Mouse (Mus musculus) kidney, embryonic 16.5 days (tissue): ENCODE results near the gene Fcrla. TPM values are rescaled to one million over a fixed set of nuclear protein-coding genes. Genes with fewer than 3 reads are reported as not detected.
"Not testable (repeated sequence)": the region's sequence is repeated elsewhere in the genome, so short reads cannot be mapped to it uniquely, and the experiment has no call there.

Experiments used
- ATAC-seq: fragments of 200-750 bp; cut with Nextera tagmentation; 2 replicates; pipeline ENCODE4 v1.8.0; 2017; ENCODE audit warnings: moderate TSS enrichment; ENCODE audit not compliant: low FRiP score, low TSS enrichment
- H3K27ac ChIP-seq: fragments of 300-500 bp; sonication (generic); 2 replicates; pipeline ENCODE4 v1.5.1; 2014; ENCODE audit warnings: low read length
- H3K27me3 ChIP-seq: fragments of 300-500 bp; sonication (generic); 2 replicates; pipeline ENCODE4 v1.6.1; 2014; ENCODE audit warnings: low read length, control low read depth, mixed read lengths; ENCODE audit not compliant: insufficient read depth
- H3K36me3 ChIP-seq: fragments of 300-500 bp; sonication (generic); 2 replicates; pipeline ENCODE4 v1.6.1; 2014; ENCODE audit warnings: low read length, control low read depth, mixed read lengths; ENCODE audit not compliant: insufficient read depth
- H3K4me1 ChIP-seq: fragments of 300-500 bp; sonication (generic); 2 replicates; pipeline ENCODE4 v1.6.1; 2014; ENCODE audit warnings: low read length, control low read depth, mixed read lengths; ENCODE audit not compliant: insufficient read depth
- H3K4me2 ChIP-seq: fragments of 300-500 bp; sonication (generic); replicated peaks from 2 replicates; pipeline ENCODE4 v1.6.1; 2014; ENCODE audit warnings: low read depth, low read length
- H3K4me3 ChIP-seq: fragments of 300-500 bp; sonication (generic); 2 replicates; pipeline ENCODE4 v1.5.1; 2014; ENCODE audit warnings: mild to moderate bottlenecking, low read length
- H3K9ac ChIP-seq: fragments of 300-500 bp; sonication (generic); replicated peaks from 2 replicates; pipeline ENCODE4 v1.6.1; 2014; ENCODE audit warnings: low read length
- H3K9me3 ChIP-seq: fragments of 300-500 bp; sonication (generic); 2 replicates; pipeline ENCODE4 v1.6.1; 2016; ENCODE audit warnings: low read length, control low read depth
- WGBS: fragments of 180-500 bp; shearing (Covaris S2); extraction: QIAGEN DNeasy Blood & Tissue Kit; methylation state at CpG from one replicate; pipeline ENCODE4 v1.1.7; 2014; 5-methylcytosine and 5-hydroxymethylcytosine counted together
- polyA plus RNA-seq: library from polyadenylated mRNA; unstranded; fragments of >200 nt; fragmentation: Nextera tagmentation; extraction: Ambion mirVana; gene quantifications from 2 replicates; pipeline ENCODE4 v1.2.1, GENCODE M21; 2015

The Fcrla gene
- polyA plus RNA-seq, 1 experiment from 2014 or later: not detected

DNA sequence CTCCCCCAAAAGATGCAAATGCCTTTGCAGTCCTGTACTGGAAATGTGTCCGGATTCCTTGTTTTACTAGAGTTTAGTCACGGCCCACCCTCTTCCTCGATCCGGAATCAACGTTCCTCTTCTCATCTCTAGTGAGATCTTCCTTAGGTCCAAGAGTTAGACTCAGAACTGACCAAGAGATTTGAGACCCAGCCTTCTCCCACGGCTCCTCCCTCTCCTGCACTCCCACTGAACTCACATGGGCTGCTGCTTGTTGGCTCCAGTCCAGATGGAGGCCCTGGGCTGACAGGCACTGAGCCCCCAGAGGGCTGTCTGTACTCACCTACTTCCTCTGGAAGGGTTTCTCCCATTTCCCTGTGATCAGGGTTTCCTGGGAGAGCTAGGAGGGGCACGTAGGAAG lies 35.7 kb upstream of the Fcrla start:
- Histone ChIP-seq H3K27ac (no peak overlapping the region), H3K4me3 (no peak overlapping the region), H3K4me1 (peaks cover 13% of the 10 kb centered on the region; the same call in 1 of the 2 replicates), H3K9ac (no peak overlapping the region), H3K36me3 (no peaks in the 10 kb centered on the region), H3K4me2 (no peak overlapping the region), H3K9me3 (no peaks in the 10 kb centered on the region), H3K27me3 (no peaks in the 10 kb centered on the region)
- WGBS: 57% methylated on average over 7 of the region's 7 CpGs
- ATAC-seq: peak; percentile 65; the same call in 1 of the 2 replicates

DNA sequence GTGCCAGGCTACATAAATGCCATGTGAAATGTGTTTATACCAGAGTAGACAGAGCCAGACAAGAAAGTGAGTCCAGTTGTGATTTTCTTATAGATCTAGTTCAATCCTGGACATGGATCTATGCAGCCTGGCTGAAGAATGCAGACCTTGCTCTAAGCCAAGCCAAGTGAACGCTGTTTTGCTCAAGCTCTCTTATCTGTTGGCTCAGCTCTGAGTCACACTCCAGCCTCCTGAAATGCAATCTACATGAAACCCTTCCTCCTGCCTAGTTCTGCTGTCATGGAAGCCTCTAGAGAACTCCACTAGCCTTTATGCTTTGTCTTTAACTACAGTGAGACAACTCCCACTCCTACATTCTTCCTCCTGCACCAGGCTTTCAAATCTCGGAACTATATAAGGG lies 34.9 kb upstream of the Fcrla start:
- H3K27me3 ChIP-seq: no peaks in the 10 kb centered on the region
- 53% methylated on average over 2 of the region's 2 CpGs for WGBS
- no peaks in the 10 kb centered on the region for H3K36me3 ChIP-seq
- H3K4me3 ChIP-seq: no peak overlapping the region
- no peak overlapping the region for H3K27ac ChIP-seq
- H3K4me1 ChIP-seq: peaks cover 13% of the 10 kb centered on the region; the same call in 1 of the 2 replicates
- no peak overlapping the region for H3K9ac ChIP-seq
- no peaks in the 10 kb centered on the region for H3K9me3 ChIP-seq
- H3K4me2 ChIP-seq: no peak overlapping the region
- ATAC-seq: no peak

DNA sequence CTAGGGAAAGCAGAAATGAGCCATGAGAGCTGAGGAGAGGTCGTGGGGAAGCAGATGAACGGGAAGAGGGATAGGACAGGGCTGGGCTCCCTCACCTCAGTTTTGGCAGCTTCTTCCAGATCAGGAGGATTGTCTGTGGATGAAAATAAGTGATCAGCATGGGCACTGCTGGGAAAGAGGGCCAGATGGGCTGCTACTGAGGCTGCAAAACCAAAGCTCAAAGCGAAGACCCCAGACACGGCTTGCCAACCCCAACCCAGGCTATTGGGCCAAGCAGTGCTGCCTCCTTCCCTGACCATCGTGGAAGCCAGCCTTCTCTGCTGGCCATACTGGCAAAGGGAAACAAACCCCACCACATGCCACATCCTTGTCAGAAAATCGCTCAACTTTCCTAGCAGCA lies 33.7 kb upstream of the Fcrla start:
- Histone ChIP-seq H3K9ac (no peak overlapping the region), H3K27ac (no peak overlapping the region), H3K4me2 (no peak overlapping the region), H3K4me1 (peaks cover 13% of the 10 kb centered on the region; the same call in 1 of the 2 replicates), H3K36me3 (no peaks in the 10 kb centered on the region), H3K4me3 (no peak overlapping the region), H3K9me3 (no peaks in the 10 kb centered on the region), H3K27me3 (no peaks in the 10 kb centered on the region)
- no peak for ATAC-seq
- 79% methylated on average over 6 of the region's 6 CpGs for WGBS

DNA sequence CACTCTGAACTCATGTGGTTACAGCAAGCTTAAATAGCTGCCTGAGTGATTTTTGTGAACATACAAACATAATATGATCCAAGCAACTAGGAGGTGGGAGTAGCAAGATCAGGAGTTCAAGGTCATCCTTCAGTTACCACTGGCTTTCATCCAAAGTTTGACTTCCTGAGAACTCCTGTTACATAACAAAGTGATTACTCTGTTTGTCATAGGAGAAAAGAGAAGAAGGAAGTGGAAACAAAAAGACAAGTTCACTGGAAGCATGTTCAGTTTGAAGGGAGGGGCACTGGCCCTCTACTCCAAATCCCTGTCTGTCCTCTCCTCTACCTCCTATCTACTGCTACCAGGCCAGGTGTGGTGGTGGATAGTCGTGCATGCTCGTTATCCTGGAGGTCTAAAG lies 32.4 kb upstream of the Fcrla start:
- 55% methylated on average over 2 of the region's 2 CpGs for WGBS
- Histone ChIP-seq H3K4me2 (no peak overlapping the region), H3K27ac (no peak overlapping the region), H3K4me3 (no peak overlapping the region), H3K36me3 (no peaks in the 10 kb centered on the region), H3K4me1 (peaks cover 13% of the 10 kb centered on the region; the same call in 1 of the 2 replicates), H3K9ac (no peak overlapping the region), H3K27me3 (no peaks in the 10 kb centered on the region), H3K9me3 (no peaks in the 10 kb centered on the region)
- ATAC-seq: no peak

DNA sequence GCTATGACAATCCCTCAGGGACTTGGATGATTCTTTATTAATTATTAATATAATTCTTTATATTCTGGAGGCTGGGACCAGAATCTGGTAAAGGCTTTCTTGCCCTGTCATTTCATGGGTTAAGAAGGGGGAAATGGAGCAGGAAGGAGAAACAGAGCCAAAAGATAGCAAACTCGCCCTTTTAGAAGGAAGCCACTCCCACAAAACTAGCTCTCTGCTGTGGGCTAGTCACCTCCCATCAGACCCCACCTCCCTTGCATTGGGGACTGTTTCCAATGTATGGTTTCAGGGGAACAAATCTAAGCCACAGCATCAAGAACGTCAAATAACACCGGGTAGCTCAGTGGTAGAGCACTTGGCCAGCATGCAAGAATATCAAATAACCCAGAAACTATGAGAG lies 30.8 kb upstream of the Fcrla start:
- H3K36me3 ChIP-seq: no peaks in the 10 kb centered on the region

DNA sequence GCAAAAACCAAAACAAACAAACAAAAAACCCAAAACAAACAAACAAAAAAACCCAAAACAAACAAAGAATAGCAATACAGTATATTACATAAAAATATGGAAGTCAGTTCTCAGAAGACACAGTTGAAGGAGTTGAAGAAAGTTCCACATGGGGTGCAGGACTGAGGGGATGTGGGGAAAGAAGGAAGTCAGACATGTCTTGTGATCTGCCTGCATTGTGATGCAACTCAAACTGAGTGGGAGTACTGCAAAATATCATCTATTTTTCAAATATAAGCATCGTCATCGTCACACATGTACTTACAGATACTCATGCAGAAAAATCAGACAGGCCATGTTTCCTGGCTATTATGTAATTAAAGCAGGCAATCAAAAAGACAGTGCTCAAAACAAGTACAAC lies 25.8 kb upstream of the Fcrla start:
- Histone ChIP-seq H3K27ac (no peak overlapping the region), H3K36me3 (no peaks in the 10 kb centered on the region), H3K4me3 (no peak overlapping the region), H3K9ac (no peak overlapping the region), H3K27me3 (no peaks in the 10 kb centered on the region), H3K9me3 (no peaks in the 10 kb centered on the region), H3K4me2 (no peak overlapping the region), H3K4me1 (no peaks in the 10 kb centered on the region)
- 88% methylated on average over 2 of the region's 2 CpGs for WGBS
- no peak for ATAC-seq

More for the DNA sequence above, 30.8 kb upstream of the Fcrla start:
- no peak for ATAC-seq
- H3K4me3 ChIP-seq: no peak overlapping the region
- no peaks in the 10 kb centered on the region for H3K27me3 ChIP-seq
- WGBS: 69% methylated on average over 3 of the region's 3 CpGs
- H3K27ac ChIP-seq: no peak overlapping the region
- peaks cover 12% of the 10 kb centered on the region; the same call in 1 of the 2 replicates for H3K4me1 ChIP-seq
- H3K9me3 ChIP-seq: no peaks in the 10 kb centered on the region
- no peak overlapping the region for H3K4me2 ChIP-seq
- H3K9ac ChIP-seq: no peak overlapping the region

DNA sequence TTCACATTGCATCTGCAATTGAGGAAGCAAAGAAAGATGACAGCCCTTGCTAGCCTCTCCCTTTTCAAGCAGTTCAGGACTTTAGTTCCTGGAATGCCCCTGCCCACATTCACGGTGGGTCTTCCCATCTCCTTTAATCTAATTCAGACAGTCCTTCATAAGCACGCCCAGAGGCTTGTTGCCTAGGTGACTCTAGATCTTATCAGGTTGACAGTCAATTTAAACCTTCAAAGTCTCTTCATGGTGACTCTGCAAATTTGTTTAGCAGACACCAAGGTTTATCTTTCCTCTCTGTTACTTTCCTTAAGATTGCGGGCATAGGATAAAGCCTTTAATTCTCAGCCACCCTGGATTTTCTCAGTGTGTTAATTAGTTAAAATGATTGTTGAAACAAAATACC lies 23.4 kb upstream of the Fcrla start:
- Histone ChIP-seq H3K9me3 (peaks cover 4% of the 10 kb centered on the region), H3K4me2 (no peak overlapping the region), H3K9ac (no peak overlapping the region), H3K27me3 (no peaks in the 10 kb centered on the region), H3K4me1 (no peaks in the 10 kb centered on the region), H3K36me3 (no peaks in the 10 kb centered on the region), H3K27ac (no peak overlapping the region), H3K4me3 (no peak overlapping the region)
- WGBS: 51% methylated on average over 3 of the region's 3 CpGs
- no peak for ATAC-seq

DNA sequence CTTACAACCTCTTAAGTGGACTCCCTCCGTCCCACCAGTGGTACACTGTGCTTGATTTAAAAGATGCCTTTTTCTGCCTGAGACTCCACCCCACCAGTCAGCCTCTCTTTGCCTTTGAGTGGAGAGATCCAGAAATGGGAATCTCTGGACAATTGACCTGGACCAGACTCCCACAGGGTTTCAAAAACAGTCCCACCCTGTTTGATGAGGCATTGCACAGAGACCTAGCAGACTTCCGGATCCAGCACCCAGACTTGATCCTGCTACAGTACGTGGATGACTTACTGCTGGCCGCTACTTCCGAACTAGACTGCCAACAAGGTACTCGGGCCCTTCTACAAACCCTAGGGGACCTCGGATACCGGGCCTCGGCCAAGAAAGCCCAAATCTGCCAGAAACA lies 17.5 kb upstream of the Fcrla start:
- ATAC-seq, H3K27me3 ChIP-seq, H3K36me3 ChIP-seq, H3K27ac ChIP-seq, H3K4me1 ChIP-seq, H3K4me2 ChIP-seq, H3K9ac ChIP-seq, H3K4me3 ChIP-seq: not testable (repeated sequence)
- peaks cover 16% of the 10 kb centered on the region for H3K9me3 ChIP-seq
- 90% methylated on average over 2 of the region's 9 CpGs for WGBS

DNA sequence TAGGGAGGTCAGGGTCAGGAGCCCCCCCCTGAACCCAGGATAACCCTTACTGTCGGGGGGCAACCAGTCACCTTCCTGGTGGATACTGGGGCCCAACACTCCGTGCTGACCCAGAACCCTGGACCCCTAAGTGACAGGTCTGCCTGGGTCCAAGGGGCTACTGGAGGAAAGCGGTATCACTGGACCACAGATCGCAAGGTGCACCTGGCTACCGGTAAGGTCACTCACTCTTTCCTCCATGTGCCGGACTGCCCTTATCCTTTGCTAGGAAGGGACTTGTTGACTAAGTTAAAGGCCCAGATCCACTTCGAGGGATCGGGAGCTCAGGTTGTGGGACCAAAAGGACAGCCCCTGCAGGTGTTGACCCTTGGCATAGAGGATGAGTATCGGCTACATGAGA lies 16.8 kb upstream of the Fcrla start:
- H3K9ac ChIP-seq, H3K4me3 ChIP-seq, ATAC-seq, H3K4me2 ChIP-seq, H3K4me1 ChIP-seq, H3K27ac ChIP-seq, H3K36me3 ChIP-seq, H3K27me3 ChIP-seq: not testable (repeated sequence)
- 96% methylated on average over 9 of the region's 9 CpGs for WGBS
- peaks cover 16% of the 10 kb centered on the region for H3K9me3 ChIP-seq

DNA sequence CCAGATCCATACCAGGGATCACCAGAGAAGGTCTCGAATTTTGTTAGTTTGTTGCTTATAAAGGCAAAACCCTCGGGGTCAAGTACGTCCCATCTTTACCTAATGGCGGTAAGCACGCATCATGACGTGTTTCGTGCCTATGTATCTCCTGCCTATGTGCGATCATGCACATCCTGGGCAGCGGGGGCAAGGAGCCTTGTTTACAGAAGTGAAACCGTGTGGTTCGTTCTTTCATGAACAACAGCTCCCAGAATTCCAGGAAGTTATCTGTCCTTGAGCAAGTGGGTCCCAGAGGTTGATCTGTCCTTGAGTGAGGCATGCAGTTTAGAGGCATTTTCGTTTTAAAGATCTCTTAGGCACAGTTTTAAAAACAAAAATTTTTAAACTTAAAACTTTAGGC lies 11.9 kb upstream of the Fcrla start:
- Histone ChIP-seq H3K9ac (no peak overlapping the region), H3K4me1 (no peaks in the 10 kb centered on the region), H3K4me2 (no peak overlapping the region), H3K36me3 (no peaks in the 10 kb centered on the region), H3K9me3 (peaks cover 11% of the 10 kb centered on the region), H3K4me3 (no peak overlapping the region), H3K27ac (no peak overlapping the region), H3K27me3 (no peaks in the 10 kb centered on the region)
- WGBS: 80% methylated on average over 12 of the region's 12 CpGs
- ATAC-seq: no peak
